Mouse (Mus musculus): ENCODE measurements around the gene Mecr. TPM values are rescaled to one million over a fixed set of nuclear protein-coding genes. Genes with fewer than 3 reads are reported as not detected.

The Mecr gene
- polyA plus RNA-seq, 1 experiment from 2014 or later, result 57.5 TPM

DNA sequence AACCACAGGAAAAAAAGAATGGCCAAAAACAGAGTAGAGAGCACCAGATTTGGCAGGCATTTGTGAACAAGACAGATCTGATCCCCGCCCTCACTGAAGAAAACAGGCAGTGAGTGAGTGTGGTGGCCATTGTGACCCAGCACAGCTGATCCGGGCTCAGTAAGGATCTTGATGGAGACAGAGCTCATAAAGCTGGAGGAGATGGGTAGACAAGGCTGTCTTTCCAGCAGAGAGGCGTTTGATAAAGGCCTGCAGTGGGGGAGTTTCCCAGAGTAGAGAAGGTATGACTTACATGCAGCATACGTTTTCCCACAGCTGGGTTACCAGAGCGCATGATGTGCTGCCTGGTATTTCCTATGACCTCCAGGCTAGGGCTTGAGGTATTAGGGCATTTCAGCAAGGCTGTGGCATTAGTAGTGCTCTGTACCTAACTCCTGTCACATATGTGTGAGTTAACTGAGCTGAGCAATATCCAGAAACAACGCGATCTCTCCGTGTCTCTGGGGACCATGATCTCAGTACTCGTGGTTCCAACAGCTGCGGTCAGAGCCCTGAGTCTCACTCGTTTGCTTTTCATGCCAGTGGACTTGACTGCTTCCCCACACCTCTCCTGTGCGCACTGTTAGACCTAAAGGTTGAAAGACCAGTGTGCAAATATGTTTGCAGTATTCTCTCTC, 55.4 kb downstream of the Mecr start:
- Histone ChIP-seq H3K4me2 (no peak overlapping the region), H3K4me3 (replicated peaks) (no peak overlapping the region), H3K36me3 (peaks cover 65% of the 10 kb centered on the region), H3K4me1 (no peaks in the 10 kb centered on the region), H3K9me3 (no peaks in the 10 kb centered on the region), H3K27me3 (replicated peaks) (no peaks in the 10 kb centered on the region), H3K27ac (no peak overlapping the region), H3K9ac (no peak overlapping the region)
- 89% methylated on average over 12 of the region's 12 CpGs for WGBS
- ATAC-seq (ENCODE audit: insufficient read depth, low FRiP score, low read depth), result no peak

DNA sequence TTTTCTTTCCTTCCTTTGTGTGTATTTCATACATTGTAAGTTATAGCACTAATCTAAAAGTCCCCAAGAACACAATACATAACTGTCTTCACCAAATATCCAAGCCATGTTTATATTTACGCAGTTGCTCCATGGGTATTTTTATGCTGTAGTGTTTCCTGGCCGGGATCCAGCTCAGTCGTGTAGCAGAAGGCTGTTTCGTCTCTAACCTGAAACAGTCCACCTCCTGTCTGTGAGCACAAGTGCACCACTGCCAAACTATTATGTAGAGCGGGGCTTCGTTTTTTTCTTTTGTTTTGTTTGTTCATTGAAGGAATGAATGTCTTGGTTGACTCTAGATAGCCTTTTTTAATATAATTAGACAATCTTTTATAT, 55.9 kb downstream of the Mecr start:
- H3K27me3 ChIP-seq (replicated peaks), result no peaks in the 10 kb centered on the region
- 80% methylated on average over 6 of the region's 6 CpGs for WGBS
- no peaks in the 10 kb centered on the region for H3K4me1 ChIP-seq
- H3K36me3 ChIP-seq, result peaks cover 62% of the 10 kb centered on the region
- ATAC-seq (ENCODE audit: insufficient read depth, low FRiP score, low read depth), result no peak
- H3K27ac ChIP-seq, result no peak overlapping the region
- H3K9ac ChIP-seq, result no peak overlapping the region
- H3K4me3 ChIP-seq (replicated peaks), result no peak overlapping the region
- no peak overlapping the region for H3K4me2 ChIP-seq
- H3K9me3 ChIP-seq, result no peaks in the 10 kb centered on the region

DNA sequence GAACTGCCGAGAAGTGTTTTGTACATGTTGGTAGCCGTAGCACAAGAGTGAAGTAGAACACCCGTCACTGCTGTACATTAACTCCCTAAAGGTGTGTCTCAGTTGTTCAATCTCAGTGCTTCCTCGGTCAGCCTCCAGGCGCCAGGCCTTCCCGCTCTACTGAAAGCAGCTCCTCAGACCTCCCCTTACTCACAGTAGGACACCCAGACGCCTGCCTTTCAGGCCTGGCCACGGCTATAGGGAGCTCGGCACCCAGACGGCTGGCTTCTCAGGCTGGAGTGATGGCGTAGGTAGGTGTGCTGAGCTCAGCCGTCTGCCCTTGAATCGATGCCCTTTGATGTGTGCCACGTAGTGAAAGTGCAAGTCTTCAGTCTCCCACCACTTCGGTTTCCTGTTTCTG, 57.8 kb downstream of the Mecr start:
- peaks cover 57% of the 10 kb centered on the region for H3K36me3 ChIP-seq

DNA sequence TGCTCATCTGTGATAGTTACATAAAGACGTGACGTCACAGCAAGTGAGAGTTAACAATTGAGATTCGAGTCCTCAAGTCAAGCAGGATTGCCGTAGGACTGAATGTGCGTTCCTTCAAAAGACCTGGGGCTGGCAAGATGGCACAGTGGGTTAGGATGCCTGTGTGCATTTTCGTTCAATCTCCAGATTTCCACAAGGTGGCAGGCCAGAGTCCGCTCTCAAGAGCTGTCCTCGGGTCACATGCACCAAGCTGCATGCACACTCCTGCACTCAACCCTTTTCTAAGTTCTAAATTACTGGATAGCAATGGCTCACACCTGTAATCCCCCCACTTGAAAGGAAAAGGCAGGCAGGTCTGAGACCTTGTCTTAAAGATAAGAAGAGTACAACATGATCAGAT, 61.2 kb downstream of the Mecr start:
- Histone ChIP-seq H3K4me1 (no peaks in the 10 kb centered on the region), H3K36me3 (peaks cover 35% of the 10 kb centered on the region), H3K9ac (no peak overlapping the region), H3K9me3 (no peaks in the 10 kb centered on the region), H3K4me2 (no peak overlapping the region), H3K27ac (no peak overlapping the region), H3K27me3 (replicated peaks) (no peaks in the 10 kb centered on the region), H3K4me3 (replicated peaks) (no peak overlapping the region)
- WGBS, result 61% methylated on average over 8 of the region's 8 CpGs
- no peak for ATAC-seq (ENCODE audit: insufficient read depth, low FRiP score, low read depth)

More for the DNA sequence above, 57.8 kb downstream of the Mecr start:
- Histone ChIP-seq H3K4me2 (no peak overlapping the region), H3K4me3 (replicated peaks) (no peak overlapping the region), H3K27ac (no peak overlapping the region), H3K27me3 (replicated peaks) (no peaks in the 10 kb centered on the region), H3K9ac (no peak overlapping the region), H3K9me3 (no peaks in the 10 kb centered on the region), H3K4me1 (no peaks in the 10 kb centered on the region)
- 94% methylated on average over 15 of the region's 15 CpGs for WGBS
- no peak for ATAC-seq (ENCODE audit: insufficient read depth, low FRiP score, low read depth)

DNA sequence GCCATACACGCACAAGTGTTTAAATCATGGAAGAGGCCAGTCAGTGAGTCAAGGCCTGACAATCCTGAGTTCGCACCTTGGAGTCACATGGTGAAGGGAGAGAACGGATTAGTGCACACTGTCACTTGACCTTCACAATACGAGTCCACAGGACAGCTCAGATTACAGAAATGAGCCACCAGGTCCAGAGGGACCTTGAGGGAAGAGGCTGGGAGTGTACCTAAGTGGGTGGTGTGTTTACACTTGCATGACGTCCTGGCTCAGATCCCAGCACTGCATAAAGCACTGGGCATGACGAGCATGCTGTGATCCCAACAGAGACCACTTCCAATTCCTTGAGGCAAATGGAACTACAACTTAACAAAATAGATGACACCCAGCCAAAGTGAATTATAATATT, 63.2 kb downstream of the Mecr start:
- ATAC-seq (ENCODE audit: insufficient read depth, low FRiP score, low read depth), result peak; percentile 53; the same call in 1 of the 2 replicates
- 45% methylated on average over 6 of the region's 6 CpGs for WGBS

DNA sequence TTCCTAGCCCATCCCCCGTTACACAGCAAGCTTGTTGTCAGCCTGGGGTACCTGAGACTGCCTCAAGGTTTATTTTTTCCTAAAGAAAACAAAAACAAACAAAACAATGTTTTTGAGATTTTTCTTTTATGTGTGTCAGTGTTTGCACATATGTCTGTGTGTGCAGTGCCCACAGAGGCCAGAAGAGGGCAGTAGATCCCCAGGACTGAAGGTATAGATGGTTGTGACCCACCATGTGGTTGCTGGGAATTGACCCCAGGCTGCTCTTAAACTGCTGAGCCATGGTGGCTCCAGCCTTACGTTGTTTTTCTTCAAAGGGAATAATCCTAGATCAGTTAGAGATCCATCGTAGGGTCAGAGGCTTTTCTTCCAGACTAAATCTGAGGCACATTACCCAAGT, 64.6 kb downstream of the Mecr start:
- Histone ChIP-seq H3K4me1 (peaks cover 6% of the 10 kb centered on the region), H3K9me3 (no peaks in the 10 kb centered on the region), H3K36me3 (peaks cover 5% of the 10 kb centered on the region; the same call in 1 of the 2 replicates), H3K27me3 (replicated peaks) (peaks cover 6% of the 10 kb centered on the region), H3K9ac (no peak overlapping the region), H3K27ac (no peak overlapping the region), H3K4me3 (replicated peaks) (no peak overlapping the region), H3K4me2 (no peak overlapping the region)
- WGBS, result 91% methylated on average over 3 of the region's 3 CpGs
- no peak for ATAC-seq (ENCODE audit: insufficient read depth, low FRiP score, low read depth)

More for the DNA sequence above, 63.2 kb downstream of the Mecr start:
- no peak overlapping the region; the same call in 1 of the 2 replicates for H3K27ac ChIP-seq
- H3K9ac ChIP-seq, result no peak overlapping the region
- peaks cover 17% of the 10 kb centered on the region for H3K36me3 ChIP-seq
- no peaks in the 10 kb centered on the region for H3K27me3 ChIP-seq (replicated peaks)
- H3K9me3 ChIP-seq, result no peaks in the 10 kb centered on the region
- H3K4me1 ChIP-seq, result peaks cover 6% of the 10 kb centered on the region
- no peak overlapping the region for H3K4me3 ChIP-seq (replicated peaks)
- H3K4me2 ChIP-seq, result no peak overlapping the region

DNA sequence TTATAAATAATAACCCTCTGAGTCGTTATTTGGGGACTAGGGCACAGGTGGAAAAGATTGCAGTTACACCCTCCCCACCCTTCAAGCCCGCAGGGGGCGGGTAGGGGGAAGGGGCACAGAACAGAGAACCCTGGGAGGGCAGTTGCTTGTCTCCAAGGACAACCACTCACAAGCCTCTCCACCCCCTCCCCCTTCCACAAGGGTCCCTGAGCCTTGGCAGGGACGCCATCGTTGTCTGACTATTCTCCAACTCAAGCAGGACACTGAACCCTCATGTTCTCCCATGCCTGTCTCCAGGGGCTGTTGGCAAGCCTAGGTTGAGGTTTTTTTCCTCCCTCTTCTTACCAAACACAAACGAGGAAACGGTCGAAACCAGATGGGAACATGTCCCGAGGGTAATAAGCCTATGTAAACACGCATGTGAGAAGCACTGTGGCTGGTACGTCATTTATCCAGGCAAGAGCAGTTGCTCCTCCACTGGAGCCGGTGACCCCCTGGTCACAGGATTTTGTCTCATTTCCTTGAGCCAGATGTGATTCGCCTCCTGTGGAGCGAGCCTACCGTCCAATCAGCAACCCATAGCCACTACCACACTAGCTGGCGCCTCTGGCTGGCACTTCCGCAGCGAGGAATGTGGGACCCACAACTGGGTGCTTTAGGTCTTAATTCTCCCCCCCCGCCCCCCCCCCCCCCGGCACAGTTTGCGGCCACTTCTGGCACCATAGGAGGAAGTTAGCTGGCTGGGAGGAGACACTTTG, 67.1 kb downstream of the Mecr start:
- peaks cover 21% of the 10 kb centered on the region for H3K4me1 ChIP-seq
- no peak overlapping the region for H3K9ac ChIP-seq

DNA sequence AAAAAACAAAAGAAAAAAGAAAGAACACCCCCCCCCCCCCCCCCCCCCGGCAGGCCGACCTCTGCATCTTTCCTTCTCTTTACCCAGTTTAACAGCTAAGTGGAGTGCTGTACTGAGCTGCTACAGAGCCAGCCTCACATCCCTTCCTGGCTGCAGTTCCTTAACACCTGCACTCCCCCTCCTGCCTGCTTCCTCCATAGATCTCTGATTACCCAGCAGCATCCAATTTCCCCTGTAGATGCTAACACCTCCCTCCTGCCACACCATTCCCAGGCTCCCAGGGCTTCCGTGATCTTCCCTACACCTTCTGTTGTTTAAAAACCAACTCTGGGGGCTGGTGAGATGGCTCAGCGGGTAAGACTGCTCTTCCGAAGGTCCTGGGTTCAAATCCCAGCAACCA, 68.3 kb downstream of the Mecr start:
- ATAC-seq (ENCODE audit: insufficient read depth, low FRiP score, low read depth), result no peak
- Histone ChIP-seq H3K4me2 (no peak overlapping the region), H3K27me3 (replicated peaks) (peaks cover 32% of the 10 kb centered on the region), H3K27ac (no peak overlapping the region), H3K9ac (no peak overlapping the region), H3K4me1 (peaks cover 31% of the 10 kb centered on the region), H3K9me3 (no peaks in the 10 kb centered on the region), H3K36me3 (no peaks in the 10 kb centered on the region), H3K4me3 (replicated peaks) (no peak overlapping the region)
- WGBS, result 49% methylated on average over 3 of the region's 5 CpGs

More for the DNA sequence above, 67.1 kb downstream of the Mecr start:
- H3K27ac ChIP-seq, result peak overlapping the region; percentile 55
- H3K9me3 ChIP-seq, result no peaks in the 10 kb centered on the region
- 0 out of 2 replicates have a peak overlapping the region, but pooled peaks have one; percentile 9 for H3K4me3 ChIP-seq (replicated peaks)
- H3K4me2 ChIP-seq, result peak overlapping the region; percentile 41
- ATAC-seq (ENCODE audit: insufficient read depth, low FRiP score, low read depth), result peak; percentile 44; the same call in 1 of the 2 replicates
- H3K27me3 ChIP-seq (replicated peaks), result peaks cover 21% of the 10 kb centered on the region
- no peaks in the 10 kb centered on the region for H3K36me3 ChIP-seq
- WGBS, result 6% methylated on average over 18 of the region's 21 CpGs

DNA sequence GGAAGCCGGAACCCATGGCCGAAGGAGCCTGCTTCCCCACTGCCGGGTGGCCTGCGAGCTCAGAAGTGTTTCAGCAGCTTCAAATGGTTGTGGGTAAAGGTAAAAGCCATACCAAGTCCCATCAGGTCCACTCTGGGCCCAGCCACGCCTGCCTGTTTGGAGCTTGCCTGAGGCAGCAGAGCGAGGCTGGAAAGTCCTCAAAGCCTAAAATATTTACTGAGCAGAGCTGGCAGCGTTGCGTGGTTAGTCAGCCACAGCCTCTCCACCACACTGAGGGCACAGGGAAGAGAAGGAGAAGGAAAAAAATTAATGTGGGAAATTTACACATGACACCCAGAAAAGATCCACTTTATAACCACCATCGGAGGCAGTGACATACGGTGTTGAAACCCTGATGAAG, 70.3 kb downstream of the Mecr start:
- Histone ChIP-seq H3K9me3 (no peaks in the 10 kb centered on the region), H3K27me3 (replicated peaks) (peaks cover 39% of the 10 kb centered on the region), H3K27ac (no peak overlapping the region), H3K36me3 (no peaks in the 10 kb centered on the region), H3K4me3 (replicated peaks) (no peak overlapping the region), H3K9ac (no peak overlapping the region), H3K4me2 (no peak overlapping the region), H3K4me1 (peaks cover 34% of the 10 kb centered on the region)
- 58% methylated on average over 10 of the region's 10 CpGs for WGBS
- ATAC-seq (ENCODE audit: insufficient read depth, low FRiP score, low read depth), result no peak

DNA sequence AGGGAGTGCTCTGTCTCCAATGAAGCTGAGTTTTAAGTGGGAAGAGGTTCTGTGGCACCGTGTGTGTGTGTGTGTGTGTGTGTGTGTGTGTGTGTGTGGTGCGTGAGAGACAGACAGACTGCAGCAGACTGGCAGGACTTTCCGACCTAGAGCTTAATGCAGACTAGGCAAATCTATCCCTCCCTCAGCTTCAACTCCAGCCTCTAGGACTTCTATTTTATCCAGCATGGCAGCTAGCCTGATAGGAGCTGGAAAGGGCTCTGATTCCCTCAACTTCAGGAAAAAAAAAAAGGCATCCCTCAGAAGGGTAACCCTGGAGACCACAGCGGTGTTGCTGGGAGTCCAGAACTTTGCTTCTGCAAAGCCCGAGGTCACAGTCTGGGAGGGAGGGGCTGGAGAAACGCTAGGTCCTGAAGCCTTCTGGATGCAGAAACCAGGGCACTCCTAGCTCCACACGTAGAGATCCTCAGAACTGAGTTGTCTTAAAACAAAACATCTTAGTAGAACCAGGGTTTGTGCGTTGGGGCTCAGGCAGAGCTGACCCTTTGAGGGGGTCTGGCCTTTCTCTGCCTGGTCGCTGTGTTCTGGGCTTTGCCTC, 70.9 kb downstream of the Mecr start:
- H3K4me3 ChIP-seq (replicated peaks), result no peak overlapping the region
- H3K27me3 ChIP-seq (replicated peaks), result peaks cover 39% of the 10 kb centered on the region
- H3K36me3 ChIP-seq, result no peaks in the 10 kb centered on the region
- H3K4me1 ChIP-seq, result peaks cover 41% of the 10 kb centered on the region
- H3K9ac ChIP-seq, result no peak overlapping the region
- no peaks in the 10 kb centered on the region for H3K9me3 ChIP-seq
- ATAC-seq (ENCODE audit: insufficient read depth, low FRiP score, low read depth), result no peak
- no peak overlapping the region for H3K4me2 ChIP-seq
- no peak overlapping the region for H3K27ac ChIP-seq
- 23% methylated on average over 9 of the region's 9 CpGs for WGBS

DNA sequence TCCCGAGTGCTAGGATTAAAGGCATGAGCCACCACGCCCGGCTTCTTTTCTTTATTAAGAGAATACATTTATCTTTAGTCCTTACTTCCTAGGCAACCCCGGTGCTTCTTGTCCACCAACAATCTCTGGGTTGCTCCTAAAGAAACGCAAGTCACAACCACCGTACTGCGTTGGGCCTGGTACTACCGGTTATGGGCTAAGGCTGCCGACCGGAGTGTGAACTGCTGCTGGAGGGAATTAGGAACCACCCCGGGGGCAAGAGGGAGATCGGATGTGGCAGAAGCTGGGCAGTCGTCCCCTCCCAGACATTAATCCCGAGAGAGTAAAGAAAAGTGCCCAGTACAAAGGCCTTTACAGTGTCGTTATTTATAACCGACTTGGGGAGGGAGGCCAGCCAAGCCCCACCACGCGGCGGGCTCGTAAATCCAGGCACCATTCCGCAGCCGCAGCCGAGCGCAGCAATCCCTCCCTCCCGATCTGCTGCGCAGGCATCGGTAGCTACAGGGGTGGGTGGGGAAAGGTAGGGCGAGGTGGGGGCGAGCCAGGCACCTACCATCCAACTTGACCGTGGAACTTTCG, 71.7 kb downstream of the Mecr start:
- Histone ChIP-seq H3K4me2 (peak overlapping the region; percentile 55), H3K27ac (no peak overlapping the region), H3K9me3 (no peaks in the 10 kb centered on the region), H3K27me3 (replicated peaks) (peaks cover 42% of the 10 kb centered on the region), H3K4me3 (replicated peaks) (peak overlapping the region; percentile 23), H3K4me1 (peaks cover 48% of the 10 kb centered on the region), H3K36me3 (no peaks in the 10 kb centered on the region), H3K9ac (peak overlapping the region; percentile 9; the same call in 1 of the 2 replicates)
- WGBS, result 5% methylated on average over 31 of the region's 31 CpGs
- ATAC-seq (ENCODE audit: insufficient read depth, low FRiP score, low read depth), result no peak

Data from stomach, embryonic 15.5 days (tissue).